Mouse (Mus musculus) ovary, postnatal 14 days (tissue): ENCODE results near the gene Irf2bp2.

Experiments
- DNase-seq: peaks from one replicate; pipeline ENCODE4 v3.0.0; 2022; ENCODE audit warnings: low spot score

Irf2bp2 gene

GRCm38 (mm10) chr8:126586599-126587577, 6.9 kb downstream of the Irf2bp2 start:
- no peak for DNase-seq

GRCm38 (mm10) chr8:126586101-126586500, 7.7 kb downstream of the Irf2bp2 start:
- no peak for DNase-seq

- no peak for DNase-seq
These were observed 8.2 kb downstream of the Irf2bp2 start for GRCm38 (mm10) chr8:126585561-126586031.

GRCm38 (mm10) chr8:126584844-126585231, 8.9 kb downstream of the Irf2bp2 start:
- no peak for DNase-seq

- peak; percentile 58 for DNase-seq
These were observed 9.6 kb downstream of the Irf2bp2 start for GRCm38 (mm10) chr8:126583971-126584843.

GRCm38 (mm10) chr8:126583534-126583933, 10.3 kb downstream of the Irf2bp2 start:
- no peak for DNase-seq

GRCm38 (mm10) chr8:126583018-126583417, 10.8 kb downstream of the Irf2bp2 start:
- DNase-seq = no peak

- DNase-seq = peak; percentile 37
These were observed 11.3 kb downstream of the Irf2bp2 start for GRCm38 (mm10) chr8:126582509-126582908.

- no peak for DNase-seq
These were observed 12.1 kb downstream of the Irf2bp2 start for GRCm38 (mm10) chr8:126581662-126582061.

- DNase-seq = no peak
These were observed 13.0 kb downstream of the Irf2bp2 start for GRCm38 (mm10) chr8:126580826-126581225.

GRCm38 (mm10) chr8:126580086-126580485, 13.7 kb downstream of the Irf2bp2 start:
- DNase-seq = no peak

- DNase-seq = no peak
These were observed 15.1 kb downstream of the Irf2bp2 start for GRCm38 (mm10) chr8:126578641-126579040.

GRCm38 (mm10) chr8:126576919-126577318, 16.9 kb downstream of the Irf2bp2 start:
- DNase-seq = no peak

GRCm38 (mm10) chr8:126576086-126576485, 17.7 kb downstream of the Irf2bp2 start:
- DNase-seq = no peak

GRCm38 (mm10) chr8:126574882-126575637, 18.7 kb downstream of the Irf2bp2 start:
- DNase-seq = no peak

GRCm38 (mm10) chr8:126573878-126574277, 19.9 kb downstream of the Irf2bp2 start:
- DNase-seq = no peak

GRCm38 (mm10) chr8:126573079-126573694, 20.6 kb downstream of the Irf2bp2 start:
- no peak for DNase-seq

GRCm38 (mm10) chr8:126571065-126571660, 22.6 kb downstream of the Irf2bp2 start:
- no peak for DNase-seq

GRCm38 (mm10) chr8:126570521-126571040, 23.2 kb downstream of the Irf2bp2 start:
- DNase-seq = no peak

- DNase-seq = no peak
These were observed 23.7 kb downstream of the Irf2bp2 start for GRCm38 (mm10) chr8:126570046-126570445.

- DNase-seq = no peak
These were observed 24.1 kb downstream of the Irf2bp2 start for GRCm38 (mm10) chr8:126569638-126570037.
